Comparison of ENCODE assay signal across 9 mouse cellular contexts in the genomic region with DNA sequence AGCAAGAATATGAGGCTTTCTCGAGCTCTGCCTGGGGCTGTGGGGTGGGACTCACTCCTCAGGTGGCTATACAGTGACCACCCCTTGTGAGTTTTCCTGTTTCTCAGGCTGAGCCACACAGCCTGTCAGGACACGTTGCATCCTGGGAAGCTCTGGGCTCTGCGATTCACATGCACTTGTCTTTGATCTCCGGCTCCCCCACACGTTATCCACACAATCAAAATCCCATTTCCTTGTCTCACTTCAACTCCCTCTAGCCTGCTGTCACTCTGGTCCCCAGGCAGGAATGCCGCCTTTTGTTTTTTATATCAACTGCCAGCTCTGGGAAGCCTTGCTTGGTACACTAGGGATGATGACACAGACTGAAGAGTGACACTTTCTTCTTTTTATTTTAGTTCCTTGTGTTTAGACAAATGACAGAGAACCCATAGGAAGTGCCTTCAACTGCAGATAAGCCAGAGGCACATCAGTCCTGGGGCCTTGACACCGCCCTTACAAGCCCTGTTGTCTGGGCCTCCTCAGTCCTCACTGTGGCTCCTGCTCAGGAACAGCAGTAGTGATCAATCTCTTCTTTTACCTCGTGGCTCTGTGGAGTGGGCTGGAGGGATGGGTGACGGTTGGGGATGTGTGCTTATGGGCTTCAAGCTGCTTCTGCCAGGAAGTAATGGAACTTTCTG.
DNase-seq lines count a peak whose midpoint lies in the region; ATAC-seq lines count a peak whose summit lies in the region.
"Had no signal": no experiment of that assay in that cellular context is flagged by ENCODE, and none has a peak within 500 bp of the region (broad histone marks: within the 10 kb centered on the region; RNA-seq: fewer than 3 reads in every experiment).

No protein-coding gene starts in this region.

- H3K27ac ChIP-seq in hindbrain, embryonic 13.5 days, result peak overlapping the region; percentile 42; the same call in 1 of the 2 replicates
- H3K27ac ChIP-seq in hindbrain, embryonic 11.5 days (ENCODE audit: low read depth, low read length), result no peak overlapping the region
- H3K27ac ChIP-seq in midbrain, embryonic 11.5 days (ENCODE audit: low read depth, low read length), result no peak overlapping the region
- no peak overlapping the region for H3K27ac ChIP-seq in midbrain, embryonic 13.5 days
- H3K27ac ChIP-seq: limb, embryonic 12.5 days had no signal

- no peaks in the 10 kb centered on the region for H3K9me3 ChIP-seq in hindbrain, embryonic 13.5 days
- H3K9me3 ChIP-seq in hindbrain, embryonic 11.5 days (ENCODE audit: control insufficient read depth, low read length), result no peaks in the 10 kb centered on the region
- no peaks in the 10 kb centered on the region for H3K9me3 ChIP-seq in midbrain, embryonic 11.5 days (ENCODE audit: control insufficient read depth, low read length)
- H3K9me3 ChIP-seq in midbrain, embryonic 13.5 days, result no peaks in the 10 kb centered on the region
- H3K9me3 ChIP-seq: limb, embryonic 12.5 days had no signal

- no peaks in the 10 kb centered on the region for H3K27me3 ChIP-seq in hindbrain, embryonic 13.5 days
- H3K27me3 ChIP-seq in hindbrain, embryonic 11.5 days (ENCODE audit: control insufficient read depth, insufficient read depth, low read length), result no peaks in the 10 kb centered on the region
- H3K27me3 ChIP-seq in midbrain, embryonic 11.5 days (ENCODE audit: control insufficient read depth, insufficient read depth, low read length), result no peaks in the 10 kb centered on the region
- no peaks in the 10 kb centered on the region for H3K27me3 ChIP-seq in midbrain, embryonic 13.5 days
- H3K27me3 ChIP-seq: limb, embryonic 12.5 days had no signal

- WGBS in hindbrain, embryonic 13.5 days, result 13% methylated on average over 9 of the region's 9 CpGs
- 15% methylated on average over 9 of the region's 9 CpGs for WGBS in hindbrain, embryonic 11.5 days
- WGBS in midbrain, embryonic 11.5 days, result 27% methylated on average over 9 of the region's 9 CpGs
- WGBS in midbrain, embryonic 13.5 days, result 21% methylated on average over 9 of the region's 9 CpGs

- peaks cover 26% of the 10 kb centered on the region for H3K4me1 ChIP-seq in hindbrain, embryonic 13.5 days (replicated peaks)
- no peaks in the 10 kb centered on the region for H3K4me1 ChIP-seq in hindbrain, embryonic 11.5 days (replicated peaks; ENCODE audit: control insufficient read depth, insufficient read depth, low read length)
- peaks cover 5% of the 10 kb centered on the region for H3K4me1 ChIP-seq in midbrain, embryonic 11.5 days (ENCODE audit: control insufficient read depth, insufficient read depth, low read length)
- peaks cover 11% of the 10 kb centered on the region for H3K4me1 ChIP-seq in midbrain, embryonic 13.5 days (replicated peaks)

- DNase-seq in hindbrain, embryonic 11.5 days (ENCODE audit: low spot score), result no peak
- DNase-seq in midbrain, embryonic 11.5 days (ENCODE audit: low spot score, missing footprints), result peak; percentile 83
- DNase-seq in lung, postnatal 14 days, result peak; percentile 27
- no peak for DNase-seq in frontal cortex, postnatal 10 days (ENCODE audit: low spot score in 2 of 2)
- no peak for DNase-seq in adrenal gland, postnatal 36 days
- DNase-seq: adrenal gland, postnatal 10 days had no signal

- H3K4me2 ChIP-seq in hindbrain, embryonic 13.5 days, result no peak overlapping the region
- H3K4me2 ChIP-seq in hindbrain, embryonic 11.5 days (replicated peaks; ENCODE audit: low read depth, low read length), result no peak overlapping the region
- no peak overlapping the region for H3K4me2 ChIP-seq in midbrain, embryonic 11.5 days
- no peak overlapping the region for H3K4me2 ChIP-seq in midbrain, embryonic 13.5 days (replicated peaks)
- H3K4me2 ChIP-seq: limb, embryonic 12.5 days had no signal

- no peak overlapping the region for H3K9ac ChIP-seq in hindbrain, embryonic 13.5 days
- no peak overlapping the region for H3K9ac ChIP-seq in hindbrain, embryonic 11.5 days (ENCODE audit: low read depth, low read length)
- H3K9ac ChIP-seq in midbrain, embryonic 11.5 days (ENCODE audit: low read length), result no peak overlapping the region
- no peak overlapping the region for H3K9ac ChIP-seq in midbrain, embryonic 13.5 days (replicated peaks)
- H3K9ac ChIP-seq: limb, embryonic 12.5 days had no signal

- ATAC-seq in hindbrain, embryonic 13.5 days (ENCODE audit: low FRiP score), result 0 out of 2 replicates have a peak, but pooled peaks have one; percentile 28
- no peak for ATAC-seq in hindbrain, embryonic 11.5 days (ENCODE audit: low FRiP score)
- no peak for ATAC-seq in midbrain, embryonic 11.5 days (ENCODE audit: low FRiP score)
- ATAC-seq in midbrain, embryonic 13.5 days, result no peak

- no peaks in the 10 kb centered on the region for H3K36me3 ChIP-seq in hindbrain, embryonic 13.5 days
- no peaks in the 10 kb centered on the region for H3K36me3 ChIP-seq in hindbrain, embryonic 11.5 days (ENCODE audit: control insufficient read depth, insufficient read depth, low read length)
- H3K36me3 ChIP-seq in midbrain, embryonic 11.5 days (ENCODE audit: control insufficient read depth, insufficient read depth, low read length), result no peaks in the 10 kb centered on the region
- H3K36me3 ChIP-seq in midbrain, embryonic 13.5 days, result no peaks in the 10 kb centered on the region
- H3K36me3 ChIP-seq: limb, embryonic 12.5 days had no signal

- no peak overlapping the region for H3K4me3 ChIP-seq in hindbrain, embryonic 13.5 days
- H3K4me3 ChIP-seq in hindbrain, embryonic 11.5 days (ENCODE audit: low read depth, low read length), result no peak overlapping the region
- no peak overlapping the region for H3K4me3 ChIP-seq in midbrain, embryonic 11.5 days (ENCODE audit: low read depth, low read length)
- no peak overlapping the region for H3K4me3 ChIP-seq in midbrain, embryonic 13.5 days (replicated peaks)
- H3K4me3 ChIP-seq: limb, embryonic 12.5 days had no signal

Comparison
In these comparisons a context has a peak if more than half of its experiments do, and no peak if none do; other contexts are left out.
1. DNase-seq: peak in midbrain, embryonic 11.5 days (single experiment) and lung, postnatal 14 days (single experiment); none in hindbrain, embryonic 11.5 days (single experiment), frontal cortex, postnatal 10 days (0 of 2) and adrenal gland, postnatal 36 days (0 of 2).